Mouse (Mus musculus): ENCODE data around the gene Glrx5.

DNA sequence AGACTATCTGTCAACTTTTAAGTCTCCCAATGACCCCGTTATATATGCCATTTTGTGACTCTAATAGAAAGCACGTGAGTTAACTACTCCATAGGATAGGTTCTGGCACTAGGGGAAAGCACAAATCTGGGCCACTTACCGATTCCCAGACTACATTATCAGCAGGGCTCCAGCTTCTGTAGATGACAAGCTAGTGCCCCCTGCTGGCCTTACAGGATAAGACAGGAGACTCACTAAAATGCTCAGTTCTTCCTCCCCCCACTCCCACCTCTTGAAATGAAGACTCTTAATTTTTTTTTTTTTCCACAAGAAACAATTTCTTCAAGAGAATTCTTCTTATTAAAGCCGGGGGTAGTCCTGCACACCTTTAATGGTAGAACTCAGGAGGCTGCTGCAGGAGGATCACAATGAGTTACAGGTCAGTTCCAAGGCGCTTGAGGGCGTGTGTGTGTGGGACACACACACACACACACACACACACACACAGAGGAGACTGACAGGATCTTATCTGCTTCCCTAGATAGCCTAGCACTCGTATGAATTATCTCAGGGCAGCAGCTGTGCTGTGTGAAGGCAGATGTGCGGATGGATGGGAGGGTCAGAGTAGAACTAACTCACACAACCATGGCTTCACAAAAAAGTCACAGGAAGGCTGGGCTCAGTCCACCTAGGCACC lies 7.1 kb upstream of the Glrx5 start:
- no peak for TF ChIP-seq FLI1 (IDR thresholded peaks at IDR 0.05; ENCODE audit: low read length)
- TF ChIP-seq GATA1 (IDR thresholded peaks at IDR 0.05; ENCODE audit: borderline replicate concordance, low read length) = no peak; the same call in 2 of the 3 replicates
